ENCODE assay signal across 8 mouse cellular contexts in the genomic region with DNA sequence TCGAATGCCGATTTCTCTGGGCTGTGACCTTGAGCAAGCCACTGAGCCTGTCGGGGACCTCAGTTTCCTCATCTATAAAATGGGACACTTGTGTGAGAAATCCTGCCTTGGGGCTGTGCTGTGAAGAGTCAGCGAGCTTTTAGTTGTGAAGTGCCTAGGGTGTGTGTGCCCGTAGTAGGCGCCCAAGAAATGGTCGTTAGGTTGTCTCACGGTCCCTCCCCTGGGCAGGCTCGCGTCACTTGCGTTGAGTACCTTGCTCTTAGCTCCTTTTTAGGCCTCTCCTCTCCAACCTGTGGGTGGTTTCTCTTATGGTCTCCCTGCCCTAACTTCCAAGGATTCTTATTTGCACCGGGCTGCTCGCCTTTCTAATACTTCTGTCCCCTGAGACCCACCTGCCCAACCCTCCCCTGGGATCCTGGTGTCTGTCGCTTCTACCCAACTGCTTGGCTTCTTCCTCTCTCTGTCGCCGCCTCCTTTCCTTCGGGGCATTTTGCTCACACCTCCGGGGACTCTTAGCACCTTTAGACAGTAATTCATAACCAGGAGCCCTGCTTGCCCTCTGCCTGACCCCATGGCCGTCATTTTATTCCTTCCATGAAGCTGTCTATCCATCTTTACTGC. TPM values are rescaled to one million over a fixed set of nuclear protein-coding genes. Genes with fewer than 3 reads are reported as not detected.
DNase-seq lines count a peak whose midpoint lies in the region; ATAC-seq and TF ChIP-seq lines count a peak whose summit lies in the region.

No protein-coding gene starts in this region.

- peak; percentile 63 for DNase-seq in 416B (ENCODE audit: low read depth)
- peak; percentile 64 to 68 for DNase-seq in B cell, adult 2 months
- peak; percentile 21 to 28 for DNase-seq in cerebellum, postnatal 10 days
- peak; percentile 41 to 71 for DNase-seq in heart, adult 18-20 months
- DNase-seq in lung, embryonic 14.5 days = peak; percentile 58
- DNase-seq in MN1 (ENCODE audit: low spot score) = no peak

- WGBS in kidney, embryonic 14.5 days = under 1% methylated on average over 19 of the region's 19 CpGs
- WGBS in lung, embryonic 14.5 days = 0% methylated on average over 19 of the region's 19 CpGs
- WGBS in neural tube, embryonic 14.5 days = under 1% methylated on average over 19 of the region's 19 CpGs

- ATAC-seq in kidney, embryonic 14.5 days (ENCODE audit: low FRiP score, low TSS enrichment) = peak; percentile 3; the same call in 1 of the 2 replicates
- ATAC-seq in lung, embryonic 14.5 days (ENCODE audit: insufficient read depth) = peak; percentile 15
- ATAC-seq in neural tube, embryonic 14.5 days (ENCODE audit: low read depth) = peak; percentile 10; the same call in 1 of the 2 replicates

- peak overlapping the region; percentile 75 for H3K9ac ChIP-seq in kidney, embryonic 14.5 days (ENCODE audit: low read depth, low read length)
- peak overlapping the region; percentile 80 for H3K9ac ChIP-seq in lung, embryonic 14.5 days
- H3K9ac ChIP-seq in neural tube, embryonic 14.5 days (replicated peaks; ENCODE audit: low read depth, low read length) = peak overlapping the region; percentile 65

- H3K4me3 ChIP-seq in kidney, embryonic 14.5 days (ENCODE audit: low read length) = peak overlapping the region; percentile 73
- H3K4me3 ChIP-seq in lung, embryonic 14.5 days (ENCODE audit: low read depth, low read length) = peak overlapping the region; percentile 84
- H3K4me3 ChIP-seq in neural tube, embryonic 14.5 days (ENCODE audit: low read depth, low read length) = peak overlapping the region; percentile 65

- H3K27me3 ChIP-seq in kidney, embryonic 14.5 days (ENCODE audit: control insufficient read depth, insufficient read depth, low read length) = no peaks in the 10 kb centered on the region
- H3K27me3 ChIP-seq in lung, embryonic 14.5 days (ENCODE audit: insufficient read depth, low read length) = no peaks in the 10 kb centered on the region
- H3K27me3 ChIP-seq in neural tube, embryonic 14.5 days (ENCODE audit: control insufficient read depth, insufficient read depth, low read length) = no peaks in the 10 kb centered on the region

- H3K4me1 ChIP-seq in kidney, embryonic 14.5 days (ENCODE audit: control insufficient read depth, insufficient read depth, low read length) = peaks cover 7% of the 10 kb centered on the region
- H3K4me1 ChIP-seq in lung, embryonic 14.5 days (ENCODE audit: insufficient read depth) = peaks cover 4% of the 10 kb centered on the region; the same call in 1 of the 2 replicates
- peaks cover 9% of the 10 kb centered on the region for H3K4me1 ChIP-seq in neural tube, embryonic 14.5 days (ENCODE audit: control insufficient read depth, insufficient read depth, low read length)

- no peaks in the 10 kb centered on the region for H3K9me3 ChIP-seq in kidney, embryonic 14.5 days (ENCODE audit: control insufficient read depth, low read length)
- H3K9me3 ChIP-seq in lung, embryonic 14.5 days (ENCODE audit: low read depth, low read length) = no peaks in the 10 kb centered on the region
- H3K9me3 ChIP-seq in neural tube, embryonic 14.5 days (ENCODE audit: control insufficient read depth, low read length) = no peaks in the 10 kb centered on the region

- TF ChIP-seq CTCF in lung, embryonic 14.5 days (IDR thresholded peaks at IDR 0.05; ENCODE audit: low read depth) = no peak

- H3K27ac ChIP-seq in kidney, embryonic 14.5 days (ENCODE audit: low read depth, low read length) = peak overlapping the region; percentile 75
- peak overlapping the region; percentile 88 for H3K27ac ChIP-seq in lung, embryonic 14.5 days (ENCODE audit: low read depth)
- H3K27ac ChIP-seq in neural tube, embryonic 14.5 days (ENCODE audit: low read depth, low read length) = peak overlapping the region; percentile 79

- H3K36me3 ChIP-seq in kidney, embryonic 14.5 days (ENCODE audit: control insufficient read depth, insufficient read depth, low read length) = no peaks in the 10 kb centered on the region
- no peaks in the 10 kb centered on the region for H3K36me3 ChIP-seq in lung, embryonic 14.5 days (ENCODE audit: insufficient read depth)
- no peaks in the 10 kb centered on the region for H3K36me3 ChIP-seq in neural tube, embryonic 14.5 days (ENCODE audit: control insufficient read depth, insufficient read depth, low read length)

- H3K4me2 ChIP-seq in kidney, embryonic 14.5 days (replicated peaks; ENCODE audit: low read depth, low read length) = peak overlapping the region; percentile 80
- H3K4me2 ChIP-seq in lung, embryonic 14.5 days = peak overlapping the region; percentile 71
- H3K4me2 ChIP-seq in neural tube, embryonic 14.5 days (ENCODE audit: low read depth, low read length) = peak overlapping the region; percentile 60

RNA-seq across cellular contexts. Expression of a gene that starts 0.7 kb away (rescaled TPM):
- total RNA-seq in heart, adult 18-20 months (2021) = 100 to 1,000 TPM; 105 to 116 TPM
- 19.1 and 42.4 TPM in 2 replicates for polyA plus RNA-seq in kidney, embryonic 14.5 days (2014; fragmentation: Nextera tagmentation; extraction: Ambion mirVana)
- polyA plus RNA-seq in lung, embryonic 14.5 days (2014; fragmentation: Nextera tagmentation; extraction: Ambion mirVana) = 64.3 and 69.5 TPM in 2 replicates
- polyA plus RNA-seq in neural tube, embryonic 14.5 days (2014; fragmentation: Nextera tagmentation; extraction: Ambion mirVana) = 18.2 and 28.0 TPM in 2 replicates
